Mouse (Mus musculus): ENCODE measurements at regions not wholly inside any gene's neighbourhood (a gene's known extent, or its start where the extent isn't known, plus 50 kb on each side); places are given as distances from the start of the nearest gene placed in this dataset.

DNA sequence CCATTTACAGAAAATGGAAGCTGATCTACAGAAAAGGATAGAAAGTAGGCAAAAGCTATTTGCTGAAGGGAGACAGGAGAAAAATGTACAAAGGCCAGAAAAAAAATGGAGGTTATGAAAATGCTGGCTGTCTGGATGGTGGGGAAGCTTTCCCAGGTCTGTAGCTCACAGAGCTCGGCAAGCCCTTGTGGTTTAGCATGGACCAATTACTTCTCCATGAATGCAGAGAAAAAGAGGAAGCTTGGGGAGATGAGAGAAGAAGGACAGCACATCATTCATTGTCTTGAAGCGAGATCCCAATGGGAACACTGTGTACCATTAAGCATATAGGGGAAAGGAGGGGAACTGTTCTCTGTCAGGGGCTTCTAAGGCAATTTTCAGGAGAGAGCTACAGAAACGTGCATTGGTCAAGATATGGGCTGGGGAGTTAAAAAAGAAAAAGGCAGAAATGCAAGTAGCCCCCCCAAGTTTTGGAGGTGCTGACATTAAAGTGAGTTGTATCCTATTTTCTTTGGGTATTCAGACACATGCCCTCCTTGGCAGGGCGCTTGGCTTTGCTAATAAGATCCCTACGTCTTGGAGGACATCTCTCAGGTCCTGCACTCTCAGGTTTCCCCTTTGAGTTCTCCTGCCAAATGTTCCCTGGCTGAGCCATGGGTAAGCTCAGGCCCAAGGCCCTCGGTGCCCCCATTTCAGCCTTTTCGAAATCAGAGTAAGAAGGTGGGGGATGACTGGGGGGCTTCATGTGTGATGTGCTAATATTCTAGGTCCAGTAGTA, 105.8 kb upstream of the Jun start:
- WGBS = 83% methylated on average over 7 of the region's 7 CpGs

DNA sequence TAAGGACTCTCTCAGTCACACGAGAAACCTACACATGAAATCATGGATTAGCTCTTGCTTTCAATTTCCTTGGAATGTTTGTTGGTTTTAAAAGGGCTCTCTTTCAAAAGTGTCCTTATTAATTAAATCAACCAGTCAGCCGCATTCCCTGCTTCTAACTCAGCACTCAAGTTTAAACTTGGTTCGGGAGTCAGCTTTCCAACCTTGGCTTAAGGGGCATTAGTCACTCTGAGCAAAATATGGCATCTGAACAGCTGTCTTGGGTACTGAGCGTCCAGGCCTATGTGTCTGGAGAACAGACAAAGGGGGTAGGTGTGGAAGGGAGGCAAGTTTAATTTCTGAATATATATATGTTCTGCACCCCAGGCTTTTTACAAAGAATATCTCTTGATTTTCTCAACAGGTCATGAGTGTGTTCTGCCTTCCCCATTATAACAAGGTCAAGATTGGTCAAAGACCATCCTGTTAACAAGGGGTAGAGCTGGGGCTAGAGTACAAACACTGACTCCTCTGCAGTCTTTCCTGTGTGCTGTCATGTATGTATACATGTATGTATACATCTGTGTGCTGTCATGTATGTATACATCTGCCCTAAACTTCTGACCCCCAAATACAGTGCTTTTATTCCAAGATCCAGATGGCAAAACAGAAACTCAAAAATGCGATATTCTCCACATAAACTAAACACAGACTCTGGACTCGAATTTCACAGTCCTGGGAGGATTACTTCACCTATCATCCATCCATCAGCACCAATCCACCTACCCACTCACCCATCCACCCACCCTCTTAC, 106.8 kb upstream of the Jun start:
- ATAC-seq = no peak
- no peak overlapping the region for H3K27ac ChIP-seq (ENCODE audit: low read length)
- no peak overlapping the region for H3K4me3 ChIP-seq (ENCODE audit: low read depth, low read length)
- H3K36me3 ChIP-seq (ENCODE audit: control insufficient read depth, insufficient read depth, low read length) = no peaks in the 10 kb centered on the region
- no peaks in the 10 kb centered on the region for H3K27me3 ChIP-seq (ENCODE audit: control insufficient read depth, insufficient read depth, low read depth, low read length)
- H3K9me3 ChIP-seq (replicated peaks; ENCODE audit: control insufficient read depth, low read length, poor library complexity, severe bottlenecking) = no peaks in the 10 kb centered on the region
- no peak overlapping the region for H3K9ac ChIP-seq (ENCODE audit: low read depth, low read length)
- peaks cover 5% of the 10 kb centered on the region; the same call in 1 of the 2 replicates for H3K4me1 ChIP-seq (ENCODE audit: control insufficient read depth, insufficient read depth, low read length)
- no peak overlapping the region for H3K4me2 ChIP-seq (ENCODE audit: low read length)
- 83% methylated on average over 6 of the region's 6 CpGs for WGBS

More for the DNA sequence above, 105.8 kb upstream of the Jun start:
- peaks cover under 1% of the 10 kb centered on the region; the same call in 1 of the 2 replicates for H3K27me3 ChIP-seq (ENCODE audit: control insufficient read depth, insufficient read depth, low read depth, low read length)
- no peak overlapping the region for H3K9ac ChIP-seq (ENCODE audit: low read depth, low read length)
- no peaks in the 10 kb centered on the region for H3K36me3 ChIP-seq (ENCODE audit: control insufficient read depth, insufficient read depth, low read length)
- ATAC-seq = no peak
- H3K4me2 ChIP-seq (ENCODE audit: low read length) = no peak overlapping the region
- no peak overlapping the region for H3K27ac ChIP-seq (ENCODE audit: low read length)
- H3K4me3 ChIP-seq (ENCODE audit: low read depth, low read length) = no peak overlapping the region
- peaks cover 5% of the 10 kb centered on the region; the same call in 1 of the 2 replicates for H3K4me1 ChIP-seq (ENCODE audit: control insufficient read depth, insufficient read depth, low read length)
- no peaks in the 10 kb centered on the region for H3K9me3 ChIP-seq (replicated peaks; ENCODE audit: control insufficient read depth, low read length, poor library complexity, severe bottlenecking)

DNA sequence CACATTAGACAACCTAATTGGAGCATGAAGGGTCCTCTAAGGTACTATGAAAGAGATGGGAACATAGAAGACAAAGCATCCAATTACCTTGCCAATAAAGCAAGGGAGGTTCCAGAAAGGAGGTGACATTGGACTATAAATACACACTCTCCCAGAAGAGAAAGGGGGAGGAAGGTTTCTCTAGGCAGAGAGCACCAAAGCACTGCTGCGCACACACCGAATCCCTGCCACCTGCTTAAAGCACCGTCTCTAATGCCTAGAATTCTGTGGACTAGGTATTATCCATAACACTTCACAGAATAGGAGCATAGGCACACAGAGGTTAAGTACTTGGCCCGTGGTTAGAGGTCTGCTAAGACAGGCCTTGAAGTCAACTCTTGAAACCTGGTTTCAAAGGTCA, 107.8 kb upstream of the Jun start:
- 89% methylated on average over 4 of the region's 4 CpGs for WGBS
- H3K4me2 ChIP-seq (ENCODE audit: low read length) = no peak overlapping the region
- no peaks in the 10 kb centered on the region; the same call in 1 of the 2 replicates for H3K4me1 ChIP-seq (ENCODE audit: control insufficient read depth, insufficient read depth, low read length)
- no peak overlapping the region for H3K27ac ChIP-seq (ENCODE audit: low read length)
- no peak overlapping the region for H3K4me3 ChIP-seq (ENCODE audit: low read depth, low read length)
- no peaks in the 10 kb centered on the region for H3K27me3 ChIP-seq (ENCODE audit: control insufficient read depth, insufficient read depth, low read depth, low read length)
- no peaks in the 10 kb centered on the region for H3K9me3 ChIP-seq (replicated peaks; ENCODE audit: control insufficient read depth, low read length, poor library complexity, severe bottlenecking)
- H3K36me3 ChIP-seq (ENCODE audit: control insufficient read depth, insufficient read depth, low read length) = no peaks in the 10 kb centered on the region
- no peak overlapping the region for H3K9ac ChIP-seq (ENCODE audit: low read depth, low read length)
- ATAC-seq = no peak

DNA sequence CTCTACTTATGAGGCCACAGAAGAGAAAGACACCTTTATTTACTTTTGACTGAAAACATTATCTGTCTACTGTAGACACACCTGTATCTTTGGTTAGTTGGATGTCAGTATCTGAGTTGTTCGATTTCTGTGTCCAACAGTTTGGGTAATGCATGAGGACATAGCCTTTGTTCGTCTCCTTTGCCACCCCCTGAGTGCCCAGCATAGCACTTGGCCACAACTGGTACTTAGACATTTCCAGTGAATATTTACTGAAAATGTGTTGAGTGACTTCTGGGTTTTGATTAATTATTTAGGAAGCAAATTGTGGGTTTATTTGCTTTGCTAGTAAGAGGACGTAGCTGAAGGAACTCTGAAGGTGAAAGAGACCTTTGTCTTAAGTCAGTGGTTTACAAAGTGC, 108.4 kb upstream of the Jun start:
- H3K9me3 ChIP-seq (replicated peaks; ENCODE audit: control insufficient read depth, low read length, poor library complexity, severe bottlenecking) = no peaks in the 10 kb centered on the region
- H3K27ac ChIP-seq (ENCODE audit: low read length) = no peak overlapping the region
- H3K36me3 ChIP-seq (ENCODE audit: control insufficient read depth, insufficient read depth, low read length) = no peaks in the 10 kb centered on the region
- H3K4me3 ChIP-seq (ENCODE audit: low read depth, low read length) = peak overlapping the region; percentile 70; the same call in 1 of the 2 replicates
- H3K9ac ChIP-seq (ENCODE audit: low read depth, low read length) = no peak overlapping the region
- no peaks in the 10 kb centered on the region for H3K27me3 ChIP-seq (ENCODE audit: control insufficient read depth, insufficient read depth, low read depth, low read length)
- ATAC-seq = no peak
- peak overlapping the region; percentile 86 for H3K4me2 ChIP-seq (ENCODE audit: low read length)
- H3K4me1 ChIP-seq (ENCODE audit: control insufficient read depth, insufficient read depth, low read length) = no peaks in the 10 kb centered on the region; the same call in 1 of the 2 replicates
- 89% methylated on average over 3 of the region's 3 CpGs for WGBS

DNA sequence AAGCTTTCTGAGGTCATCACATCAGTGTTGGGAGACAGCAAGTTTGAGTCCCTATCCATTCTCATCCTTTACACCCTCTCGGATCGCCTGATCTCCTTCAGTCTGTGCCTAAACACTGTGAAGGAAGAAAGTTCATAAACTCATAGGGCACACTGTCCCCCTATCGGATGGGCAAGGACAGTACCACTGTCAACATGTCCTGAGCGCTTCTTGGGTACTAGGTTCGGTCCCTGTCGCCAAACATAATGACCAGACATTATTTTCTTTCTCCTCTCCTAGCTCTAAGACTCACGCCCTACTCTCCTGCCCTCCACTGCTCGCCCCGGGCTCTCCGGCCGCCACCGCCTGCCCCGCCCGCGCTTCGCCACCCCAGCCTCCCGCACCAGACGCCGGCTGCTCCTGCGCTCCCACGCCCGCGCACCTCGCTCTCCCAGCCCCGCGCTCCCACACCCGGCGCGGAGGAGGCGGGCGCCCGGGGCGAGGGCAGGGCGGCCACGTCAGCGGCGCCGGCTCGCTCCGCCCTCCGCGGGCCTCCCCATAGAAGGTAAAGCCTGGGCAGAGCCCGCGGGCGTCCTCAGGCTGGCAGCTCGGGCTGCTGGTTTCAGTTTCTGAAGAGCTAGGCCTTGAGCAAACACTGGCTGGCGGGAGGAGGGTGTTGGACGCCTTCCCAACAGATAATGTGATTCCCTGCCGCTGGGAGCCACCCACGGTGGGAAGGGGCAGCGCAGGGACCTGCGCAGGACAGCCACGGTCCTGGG, 109.1 kb upstream of the Jun start:
- Histone ChIP-seq H3K9me3 (replicated peaks; ENCODE audit: control insufficient read depth, low read length, poor library complexity, severe bottlenecking) (no peaks in the 10 kb centered on the region), H3K4me3 (ENCODE audit: low read depth, low read length) (peak overlapping the region; percentile 70), H3K27me3 (ENCODE audit: control insufficient read depth, insufficient read depth, low read depth, low read length) (no peaks in the 10 kb centered on the region), H3K9ac (ENCODE audit: low read depth, low read length) (peak overlapping the region; percentile 85), H3K4me2 (ENCODE audit: low read length) (peak overlapping the region; percentile 86), H3K27ac (ENCODE audit: low read length) (peak overlapping the region; percentile 79), H3K36me3 (ENCODE audit: control insufficient read depth, insufficient read depth, low read length) (no peaks in the 10 kb centered on the region), H3K4me1 (ENCODE audit: control insufficient read depth, insufficient read depth, low read length) (no peaks in the 10 kb centered on the region; the same call in 1 of the 2 replicates)
- 1% methylated on average over 53 of the region's 53 CpGs for WGBS
- peak; percentile 95 for ATAC-seq

DNA sequence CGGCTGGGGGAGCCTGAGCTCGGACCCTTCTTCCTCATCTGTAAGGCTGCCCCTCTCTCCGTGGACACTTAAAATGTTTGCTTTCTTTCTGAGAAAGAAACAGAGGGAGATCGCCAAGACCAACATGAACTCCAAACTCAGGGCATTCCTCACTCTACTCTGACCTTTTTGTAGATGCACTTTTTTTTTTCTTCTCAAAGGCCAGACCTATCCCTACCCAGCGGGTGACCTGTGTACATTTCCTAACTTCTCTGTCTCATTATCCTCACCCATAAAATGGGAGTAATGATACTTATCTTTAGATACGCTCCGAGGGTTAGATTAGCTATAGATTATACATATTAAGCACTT, 109.6 kb upstream of the Jun start:
- H3K4me1 ChIP-seq (ENCODE audit: control insufficient read depth, insufficient read depth, low read length) = no peaks in the 10 kb centered on the region; the same call in 1 of the 2 replicates
- peak overlapping the region; percentile 70 for H3K4me3 ChIP-seq (ENCODE audit: low read depth, low read length)
- peak overlapping the region; percentile 86 for H3K4me2 ChIP-seq (ENCODE audit: low read length)
- H3K9ac ChIP-seq (ENCODE audit: low read depth, low read length) = peak overlapping the region; percentile 85
- H3K36me3 ChIP-seq (ENCODE audit: control insufficient read depth, insufficient read depth, low read length) = no peaks in the 10 kb centered on the region
- 24% methylated on average over 7 of the region's 7 CpGs for WGBS
- H3K27ac ChIP-seq (ENCODE audit: low read length) = peak overlapping the region; percentile 79
- no peaks in the 10 kb centered on the region for H3K27me3 ChIP-seq (ENCODE audit: control insufficient read depth, insufficient read depth, low read depth, low read length)
- H3K9me3 ChIP-seq (replicated peaks; ENCODE audit: control insufficient read depth, low read length, poor library complexity, severe bottlenecking) = no peaks in the 10 kb centered on the region
- no peak for ATAC-seq

DNA sequence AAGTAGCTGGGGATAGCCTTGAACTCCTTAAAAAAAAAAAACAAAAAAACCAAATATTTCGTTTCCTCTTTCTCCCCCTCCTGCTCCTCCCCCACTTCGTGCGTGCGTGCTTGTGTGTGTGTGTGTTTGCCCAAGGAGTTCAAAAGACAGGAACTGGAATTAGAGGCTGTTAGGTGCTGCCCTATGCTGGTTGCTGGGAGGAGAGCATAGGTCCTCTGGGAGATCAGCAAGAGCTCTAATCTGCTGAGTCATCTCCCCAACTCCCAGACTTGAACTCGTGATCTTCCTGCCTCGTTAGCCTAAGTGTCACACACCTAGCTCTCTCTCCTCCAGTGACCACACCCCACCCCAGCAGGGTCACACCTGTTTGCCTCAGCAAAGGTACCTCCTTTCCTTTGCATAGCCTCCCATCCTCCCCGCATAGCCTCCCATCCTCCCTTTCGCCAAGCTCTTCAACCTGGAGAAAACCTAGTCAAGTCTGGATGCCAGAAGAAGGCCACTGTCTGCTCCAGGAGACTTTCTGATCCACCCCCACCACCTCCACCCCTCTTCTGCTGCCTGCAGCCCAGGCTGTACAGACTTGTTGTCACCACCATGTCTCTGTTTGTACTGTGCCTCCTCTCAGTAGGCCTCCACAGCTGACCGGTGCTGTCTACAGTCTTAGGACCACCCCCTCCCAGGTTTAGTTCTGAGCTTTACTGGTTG, 110.5 kb upstream of the Jun start:
- H3K9ac ChIP-seq (ENCODE audit: low read depth, low read length) = no peak overlapping the region
- no peak overlapping the region for H3K4me3 ChIP-seq (ENCODE audit: low read depth, low read length)
- no peaks in the 10 kb centered on the region; the same call in 1 of the 2 replicates for H3K4me1 ChIP-seq (ENCODE audit: control insufficient read depth, insufficient read depth, low read length)
- ATAC-seq = no peak
- H3K4me2 ChIP-seq (ENCODE audit: low read length) = no peak overlapping the region
- H3K27ac ChIP-seq (ENCODE audit: low read length) = no peak overlapping the region
- H3K9me3 ChIP-seq (replicated peaks; ENCODE audit: control insufficient read depth, low read length, poor library complexity, severe bottlenecking) = no peaks in the 10 kb centered on the region
- no peaks in the 10 kb centered on the region for H3K36me3 ChIP-seq (ENCODE audit: control insufficient read depth, insufficient read depth, low read length)
- no peaks in the 10 kb centered on the region for H3K27me3 ChIP-seq (ENCODE audit: control insufficient read depth, insufficient read depth, low read depth, low read length)
- WGBS = 77% methylated on average over 9 of the region's 9 CpGs

DNA sequence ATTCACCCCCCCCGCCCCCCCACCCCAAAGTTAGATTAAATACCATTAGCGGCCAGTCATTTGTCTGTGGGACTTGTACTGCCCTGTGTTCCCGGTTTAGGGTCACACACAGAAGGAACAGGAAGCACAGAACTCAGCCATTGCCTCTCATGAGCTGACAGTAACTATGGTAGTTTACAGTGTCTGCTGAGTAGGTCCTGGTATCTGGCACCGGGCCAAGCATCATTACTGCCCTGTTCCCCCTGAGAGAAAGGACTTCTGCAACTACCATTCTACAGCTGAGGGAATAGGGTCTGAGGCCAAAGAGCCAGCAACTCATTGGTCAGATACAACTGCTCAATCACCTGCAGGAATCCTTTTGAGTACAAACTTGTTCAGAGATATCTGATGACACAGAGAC, 111.4 kb upstream of the Jun start:
- no peak overlapping the region for H3K9ac ChIP-seq (ENCODE audit: low read depth, low read length)
- WGBS = 78% methylated on average over 4 of the region's 4 CpGs
- no peak overlapping the region for H3K4me2 ChIP-seq (ENCODE audit: low read length)
- H3K4me1 ChIP-seq (ENCODE audit: control insufficient read depth, insufficient read depth, low read length) = no peaks in the 10 kb centered on the region; the same call in 1 of the 2 replicates
- H3K4me3 ChIP-seq (ENCODE audit: low read depth, low read length) = no peak overlapping the region
- no peak overlapping the region for H3K27ac ChIP-seq (ENCODE audit: low read length)
- no peaks in the 10 kb centered on the region for H3K9me3 ChIP-seq (replicated peaks; ENCODE audit: control insufficient read depth, low read length, poor library complexity, severe bottlenecking)
- no peaks in the 10 kb centered on the region for H3K27me3 ChIP-seq (ENCODE audit: control insufficient read depth, insufficient read depth, low read depth, low read length)
- ATAC-seq = no peak
- no peaks in the 10 kb centered on the region for H3K36me3 ChIP-seq (ENCODE audit: control insufficient read depth, insufficient read depth, low read length)
